Mouse (Mus musculus) retina, embryonic 14.5 days (tissue): ENCODE data around the gene Palm.

Source experiments
- DNase-seq: peaks from one replicate; pipeline ENCODE4 v3.0.0-alpha.2; 2015; ENCODE audit warnings: low spot score

Gene Palm

DNA sequence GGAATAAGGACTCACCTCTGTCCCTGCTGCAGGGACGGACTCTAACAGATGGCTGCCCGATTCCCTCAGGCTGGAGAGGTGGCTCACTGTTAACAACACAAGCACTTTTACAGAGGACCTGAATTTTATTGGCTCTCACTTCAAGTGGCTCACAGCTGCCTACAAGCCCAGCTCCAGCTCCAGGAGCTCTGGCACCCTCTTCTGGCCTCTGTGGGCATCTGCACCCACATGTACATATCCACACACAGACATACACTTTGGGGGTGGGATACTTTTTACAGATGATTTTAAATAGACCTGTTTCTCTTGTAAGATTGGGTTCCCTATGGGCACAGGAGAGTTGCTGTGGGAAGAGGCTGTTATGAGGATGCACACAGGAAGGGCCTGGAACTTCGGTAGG is 21.1 kb upstream of the Palm start:
- no peak for DNase-seq

DNA sequence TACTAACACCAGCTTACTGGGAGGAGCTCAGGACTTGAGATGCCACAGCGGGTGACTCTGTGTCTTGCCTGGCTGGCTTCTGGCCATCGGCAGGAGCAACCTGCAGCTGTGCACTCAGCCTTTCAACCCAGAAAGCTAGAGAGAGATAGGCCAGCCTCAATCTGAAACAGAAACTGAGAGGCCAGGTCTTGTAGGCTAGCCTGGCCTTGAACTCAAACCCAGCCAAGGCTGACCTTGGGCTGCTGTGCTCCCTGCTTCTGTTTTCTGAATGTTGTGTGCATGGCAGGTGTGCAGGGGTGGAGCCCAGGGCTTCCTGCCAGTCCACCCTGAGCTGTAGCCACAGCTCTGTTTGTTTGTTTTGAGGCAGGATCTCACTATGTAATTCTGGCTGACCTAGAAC is 20.2 kb upstream of the Palm start:
- no peak for DNase-seq

DNA sequence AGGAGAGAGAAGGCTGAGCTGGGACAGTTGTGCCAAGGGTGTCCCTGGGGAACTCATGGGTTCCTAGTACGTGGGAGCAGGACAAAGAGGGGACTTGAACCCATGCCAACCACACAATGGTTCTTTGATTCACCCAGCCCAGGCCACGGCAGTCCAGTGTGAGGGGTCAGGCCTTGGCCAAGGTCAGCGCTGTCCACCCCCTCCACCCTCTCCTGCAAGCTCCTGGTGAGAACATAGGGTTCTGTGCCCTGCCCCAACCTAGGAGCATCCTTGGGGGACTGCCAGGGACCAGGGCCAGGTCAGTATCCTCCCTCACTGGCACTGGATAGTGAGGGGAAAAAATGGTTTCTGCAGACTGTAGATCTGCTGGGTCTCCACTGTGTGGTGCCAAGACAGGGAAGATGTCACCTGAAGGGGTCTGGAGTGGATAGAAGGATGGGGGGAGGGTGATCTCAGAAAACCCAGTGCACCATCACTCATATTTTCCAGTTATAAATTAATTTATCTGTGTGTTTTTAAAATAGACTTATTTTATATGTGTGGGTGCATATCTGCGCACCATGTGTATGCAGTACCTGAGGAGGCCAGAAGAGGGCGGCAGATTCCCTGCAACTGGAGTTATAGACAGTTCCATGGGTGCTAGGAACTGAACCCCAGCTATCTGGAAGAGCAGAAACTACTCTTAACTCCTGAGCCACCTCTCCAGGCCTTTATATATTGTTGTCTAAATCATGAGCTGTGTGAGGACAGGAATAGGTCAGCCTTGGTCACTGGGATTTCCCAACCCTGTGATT is 18.7 kb upstream of the Palm start:
- DNase-seq: no peak

DNA sequence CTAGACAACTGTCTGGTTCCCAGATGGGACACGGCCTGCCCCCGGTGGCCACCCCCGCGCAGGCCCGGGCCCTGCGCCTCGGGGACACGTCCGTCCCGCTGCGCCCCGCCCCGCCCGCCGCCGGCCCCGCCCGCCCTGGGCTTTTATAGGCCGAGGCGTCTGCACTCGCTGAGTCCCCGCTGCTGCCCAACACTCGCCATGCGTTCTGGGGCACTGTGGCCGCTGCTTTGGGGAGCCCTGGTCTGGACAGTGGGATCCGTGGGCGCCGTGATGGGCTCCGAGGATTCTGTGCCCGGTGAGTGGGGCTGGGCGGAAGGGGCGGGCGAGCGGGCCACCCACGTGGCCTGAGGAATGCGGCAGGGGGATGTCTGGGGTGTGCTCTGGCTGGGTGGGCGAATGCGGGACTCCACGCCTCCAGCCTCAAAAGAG is 16.3 kb upstream of the Palm start, which contains the start of gene Fstl3:
Fstl3 (plus strand) TSS at position 170 of the 429 bp plus-strand sequence.
- DNase-seq: no peak

DNA sequence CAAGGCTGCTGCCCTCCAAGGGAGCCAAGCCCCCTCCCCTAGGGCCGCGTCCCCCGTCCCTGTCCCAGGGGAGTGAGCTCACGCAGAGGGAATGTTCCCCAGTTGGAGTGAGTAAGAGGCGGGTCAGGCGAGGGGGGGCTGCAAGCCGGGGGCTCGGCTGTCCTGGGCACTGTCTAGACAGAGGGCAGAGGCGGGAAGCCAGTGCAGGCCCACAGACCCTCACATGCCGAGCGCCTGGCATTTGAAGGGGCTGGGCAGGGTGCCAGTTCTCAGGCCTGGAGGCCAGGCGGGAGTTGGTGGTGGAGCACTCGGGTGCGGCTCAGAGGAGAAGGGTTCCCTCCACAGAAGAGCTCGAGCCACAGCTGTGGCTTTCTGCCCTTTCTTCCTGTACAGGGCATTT is 15.4 kb upstream of the Palm start:
- DNase-seq: no peak

DNA sequence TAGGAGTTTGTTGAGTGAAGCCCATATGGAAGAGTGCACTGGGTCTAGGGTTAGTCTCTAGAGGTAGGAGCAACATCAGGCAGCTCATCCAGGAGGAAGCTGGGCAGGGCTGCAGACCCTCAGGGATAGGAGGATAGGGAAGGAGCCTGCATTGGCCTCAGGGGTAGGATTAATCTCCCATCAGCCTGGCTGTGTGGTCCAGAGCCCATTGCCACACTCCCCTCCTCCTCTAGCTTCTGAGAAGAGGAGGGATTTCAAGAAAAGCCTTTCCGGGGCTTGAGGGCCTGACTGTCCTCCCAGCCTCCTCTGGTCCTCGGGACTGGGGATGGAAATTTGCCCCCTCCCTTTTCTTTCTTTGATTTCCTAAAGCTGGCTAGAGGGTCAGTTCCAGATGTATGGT is 14.2 kb upstream of the Palm start:
- no peak for DNase-seq

DNA sequence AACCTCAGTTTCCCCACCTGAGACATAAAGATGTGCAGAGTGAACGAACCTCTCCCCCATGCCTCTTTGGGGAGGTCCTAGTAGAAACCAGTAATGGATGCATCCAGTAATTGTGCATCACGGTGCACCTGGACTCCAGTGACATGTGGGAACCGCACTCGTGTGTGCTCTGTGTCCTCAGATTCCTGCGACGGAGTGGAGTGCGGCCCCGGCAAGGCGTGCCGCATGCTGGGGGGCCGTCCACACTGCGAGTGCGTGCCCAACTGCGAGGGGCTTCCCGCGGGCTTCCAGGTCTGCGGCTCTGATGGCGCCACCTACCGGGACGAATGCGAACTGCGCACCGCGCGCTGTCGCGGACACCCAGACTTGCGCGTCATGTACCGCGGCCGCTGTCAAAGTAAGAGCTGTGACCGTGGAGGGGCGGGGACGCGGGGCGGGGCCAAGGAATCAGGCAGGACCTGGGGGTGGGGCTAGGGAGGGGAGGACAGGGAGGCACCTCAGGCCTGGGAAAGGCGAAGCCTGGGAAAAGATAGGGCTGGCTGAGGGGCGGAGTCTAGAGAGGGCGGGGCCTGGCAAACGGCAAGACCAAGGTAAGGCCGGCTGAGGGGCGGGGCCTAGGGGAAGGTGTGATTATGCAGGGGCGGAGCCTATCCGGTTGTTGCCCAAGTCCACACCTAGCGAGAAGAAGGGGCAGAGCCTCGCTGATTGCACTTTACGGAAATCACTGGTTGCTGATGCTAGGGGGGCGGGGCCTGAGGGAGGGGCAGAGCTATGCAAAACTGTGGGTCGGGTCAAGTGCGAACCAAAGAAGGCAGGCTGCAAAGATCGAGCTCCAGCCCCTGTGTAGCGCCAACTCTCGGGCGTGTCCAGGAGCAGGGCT is 13.3 kb upstream of the Palm start:
- peak; percentile 97 for DNase-seq

DNA sequence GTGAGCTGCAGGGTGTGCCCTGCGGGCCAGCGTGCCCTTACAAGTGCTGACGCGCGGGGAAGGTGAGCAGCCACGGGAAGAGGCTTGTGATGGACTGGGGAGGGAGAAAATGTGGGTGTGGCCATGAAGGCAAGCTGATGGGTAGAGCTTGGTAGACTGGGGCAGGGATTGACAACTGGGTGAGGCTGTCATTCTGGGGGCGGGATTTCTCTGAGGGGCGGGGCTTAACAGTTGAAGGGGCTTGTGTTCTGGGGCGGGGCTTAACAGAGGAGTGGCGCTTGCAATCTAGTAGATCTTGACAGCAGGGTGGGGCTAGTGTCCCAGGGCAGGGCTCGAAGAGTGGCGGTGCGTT is 12.7 kb upstream of the Palm start:
- DNase-seq: peak; percentile 80

DNA sequence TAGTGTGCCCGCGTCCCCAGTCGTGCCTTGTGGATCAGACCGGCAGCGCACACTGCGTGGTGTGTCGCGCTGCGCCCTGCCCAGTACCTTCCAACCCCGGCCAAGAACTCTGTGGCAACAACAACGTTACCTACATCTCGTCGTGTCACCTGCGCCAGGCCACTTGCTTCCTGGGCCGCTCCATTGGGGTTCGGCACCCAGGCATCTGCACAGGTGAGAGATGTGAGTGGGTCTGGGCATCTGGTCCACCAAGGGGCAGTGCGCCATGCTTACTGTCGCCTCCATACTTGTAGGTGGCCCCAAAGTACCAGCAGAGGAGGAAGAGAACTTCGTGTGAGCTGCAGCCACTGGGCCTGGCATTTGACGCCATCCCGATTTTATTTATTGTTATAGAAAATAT is 12.2 kb upstream of the Palm start:
- DNase-seq: no peak

DNA sequence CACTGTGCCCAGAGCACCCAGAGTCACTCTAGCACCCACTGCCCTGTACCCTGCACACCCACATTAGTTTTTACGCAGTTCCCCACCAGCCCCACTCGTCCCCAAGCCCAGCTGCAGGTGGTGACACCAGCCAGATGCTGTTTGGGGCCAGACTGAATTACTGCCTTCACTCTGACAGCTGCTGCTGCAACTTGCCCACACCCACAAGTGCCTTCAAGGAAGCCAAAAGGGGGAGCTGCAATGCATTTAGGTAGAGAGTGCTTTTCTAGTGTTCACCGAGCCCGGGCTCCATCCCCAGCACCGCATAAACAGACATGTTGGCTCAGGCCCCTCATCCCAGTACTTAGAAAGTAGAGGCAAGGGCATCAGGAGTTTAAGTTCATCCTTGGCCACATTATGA is 11.4 kb upstream of the Palm start:
- DNase-seq: no peak

DNA sequence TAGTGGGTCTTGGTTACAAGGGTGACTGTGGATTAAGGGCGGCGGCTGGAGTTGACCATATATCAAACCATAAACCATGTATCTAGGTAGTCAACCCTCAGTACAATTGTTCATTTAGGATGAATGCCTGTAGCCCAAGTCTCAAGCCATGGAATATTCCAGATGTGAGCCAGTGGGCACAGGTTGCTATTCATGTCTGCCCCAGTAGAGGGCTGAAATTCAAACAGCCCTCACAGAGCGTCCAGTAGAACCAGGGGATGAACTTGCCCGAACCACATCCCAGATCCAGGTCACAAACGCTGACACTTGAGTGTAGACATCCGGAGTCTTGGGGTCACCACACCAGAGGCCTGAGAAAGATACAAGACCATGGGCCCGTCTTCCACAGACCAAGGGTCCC is 10.3 kb upstream of the Palm start:
- DNase-seq: no peak

DNA sequence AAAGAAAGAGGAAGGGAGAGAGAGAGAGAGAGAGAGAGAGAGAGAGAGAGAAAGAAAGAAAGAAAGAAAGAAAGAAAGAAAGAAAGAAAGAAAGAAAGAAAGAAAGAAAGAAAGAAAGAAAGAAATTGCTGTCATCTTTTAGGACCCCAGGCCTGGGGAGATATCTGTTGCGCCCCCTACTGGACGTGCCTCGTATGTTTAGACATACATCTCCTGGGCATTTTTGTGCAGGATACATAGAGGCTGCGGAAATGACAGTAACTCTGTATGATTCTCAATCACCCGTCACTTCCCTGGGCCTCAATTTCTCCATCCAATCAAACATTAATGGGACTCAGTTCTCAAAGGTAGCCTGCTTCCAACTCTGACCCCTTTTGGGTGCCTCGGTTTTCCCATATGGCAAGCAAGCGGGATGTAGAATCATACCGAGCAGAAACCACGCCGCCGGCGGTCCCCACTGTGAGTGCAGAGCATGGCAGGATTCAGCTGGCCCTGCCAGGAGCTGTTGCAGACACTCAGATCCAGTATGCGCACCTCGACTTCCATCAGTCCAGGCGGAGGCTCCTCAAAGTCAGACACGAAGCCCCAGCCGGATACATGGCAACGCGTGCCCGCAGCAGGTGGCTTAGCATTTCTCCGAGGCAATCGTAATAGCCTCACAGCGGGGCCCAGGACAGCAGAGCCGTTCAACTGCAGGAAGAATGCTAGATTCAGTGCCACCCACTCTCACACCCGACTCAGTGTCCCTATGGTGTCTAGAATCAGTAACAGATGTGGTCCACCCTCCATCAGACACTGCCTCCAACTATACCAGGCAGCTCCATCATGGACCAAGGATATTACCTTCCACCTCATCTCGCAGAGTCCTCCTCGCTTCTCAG is 9.2 kb upstream of the Palm start:
- DNase-seq: peak; percentile 77

DNA sequence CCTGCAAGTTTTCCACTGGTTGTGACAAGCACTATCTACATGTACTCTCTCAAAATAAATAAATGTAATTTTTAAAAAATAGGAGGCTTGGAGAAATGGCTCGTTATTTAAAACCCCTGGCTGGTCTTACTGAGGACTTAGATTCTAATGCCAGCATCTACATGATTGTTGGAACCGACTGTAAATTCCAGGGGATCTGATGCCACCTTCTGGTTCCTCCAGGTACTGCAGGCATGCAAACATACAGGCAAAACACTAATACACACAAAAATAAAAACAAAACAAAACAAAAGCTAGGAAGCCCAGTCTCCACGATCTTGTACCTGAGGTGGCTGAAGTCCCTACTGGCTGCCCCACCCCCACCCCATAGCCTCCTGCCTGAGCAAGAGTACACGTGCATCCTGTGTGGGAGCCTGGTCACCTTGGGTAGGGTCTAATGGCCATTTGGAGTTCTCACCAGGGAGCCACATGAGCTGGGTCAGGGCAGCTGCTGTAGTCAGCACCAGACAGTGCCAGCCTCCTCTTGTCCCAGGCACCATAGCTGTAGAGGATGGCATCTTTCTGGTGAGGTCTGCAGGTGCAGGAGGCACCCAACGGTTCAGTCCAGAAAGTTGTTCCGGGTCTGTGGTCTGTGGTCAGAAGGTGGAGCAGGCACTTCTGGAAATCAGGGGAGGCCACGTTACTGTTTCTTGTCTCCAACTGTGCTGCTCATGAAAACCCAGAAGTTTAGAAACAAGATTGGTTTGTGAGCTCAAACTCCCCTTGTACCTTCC is 4.8 kb upstream of the Palm start:
- peak; percentile 87 for DNase-seq

DNA sequence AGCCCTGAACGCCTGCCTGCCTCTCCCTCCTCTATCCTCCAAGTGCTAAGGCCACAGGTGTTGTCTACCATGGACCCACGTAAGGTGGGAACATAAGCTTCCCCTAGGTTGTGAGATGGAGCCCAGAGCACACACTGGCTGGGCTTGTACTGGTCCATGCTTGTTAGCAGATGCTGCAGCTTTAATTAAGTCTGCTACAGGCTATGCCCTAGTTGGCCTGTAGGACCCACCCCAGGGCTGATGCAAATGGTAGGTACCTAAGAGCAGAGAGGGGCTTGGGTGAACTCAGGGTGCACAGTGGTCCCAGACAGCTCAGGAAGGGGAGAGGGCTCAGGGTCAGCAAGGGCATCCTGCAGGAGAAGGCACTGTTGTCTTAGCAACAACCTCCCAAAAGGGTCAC is 3.8 kb upstream of the Palm start:
- no peak for DNase-seq

DNA sequence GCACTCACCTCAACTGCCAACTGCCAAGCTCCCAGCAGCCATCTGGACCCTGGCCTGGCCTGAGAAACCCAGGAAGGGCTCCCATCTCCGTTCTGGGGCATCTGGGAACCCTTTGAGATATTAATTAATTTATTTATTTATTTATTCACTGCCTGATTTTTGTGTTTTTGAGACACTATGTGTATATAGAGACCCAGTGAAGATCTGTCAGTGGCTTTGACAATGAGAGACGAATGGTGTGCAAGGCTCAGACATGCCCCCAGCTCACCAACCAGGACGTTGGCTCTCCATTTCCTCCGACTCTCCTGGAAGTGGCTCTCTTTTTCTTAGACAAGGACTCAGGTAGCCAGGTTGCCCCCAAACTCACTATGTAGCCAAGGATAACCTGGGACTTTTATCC is 2.5 kb upstream of the Palm start, which contains the start of gene Prss57:
Prss57 (minus strand) TSS at position 101 of the 400 bp plus-strand sequence.
- no peak for DNase-seq

DNA sequence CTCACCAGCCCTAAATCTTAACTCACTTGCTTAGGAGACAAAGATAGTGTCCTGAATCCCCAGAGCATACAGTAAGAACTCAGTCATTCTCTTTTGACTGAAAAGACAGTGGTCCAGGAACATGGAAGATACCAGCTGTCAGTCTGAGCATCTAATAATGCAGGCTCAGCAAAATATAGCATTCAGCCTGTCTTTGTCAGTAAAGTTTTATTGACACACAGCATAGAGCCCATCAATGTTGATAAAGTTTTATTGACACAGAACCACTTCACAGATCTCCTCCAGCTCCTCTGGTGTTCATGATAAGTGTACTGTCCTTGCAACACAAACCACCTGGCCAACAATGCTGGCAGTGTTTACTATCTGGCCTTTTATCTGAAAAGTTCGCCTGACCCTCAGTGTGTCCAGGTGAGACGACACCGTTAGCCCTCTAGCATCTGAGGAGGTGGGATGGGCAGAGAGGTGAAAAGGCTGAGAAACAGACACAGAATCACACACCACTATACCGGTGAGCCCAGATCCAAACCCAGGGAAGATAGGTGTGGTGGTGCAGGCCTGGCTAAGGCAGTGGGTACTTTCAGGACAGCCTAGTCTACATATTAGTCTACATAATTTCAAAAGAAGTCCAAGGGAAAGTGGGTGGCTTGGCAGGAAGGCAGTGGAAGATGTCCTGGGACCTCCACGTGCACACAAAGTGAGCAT is 882 bp upstream of the Palm start:
- no peak for DNase-seq

DNA sequence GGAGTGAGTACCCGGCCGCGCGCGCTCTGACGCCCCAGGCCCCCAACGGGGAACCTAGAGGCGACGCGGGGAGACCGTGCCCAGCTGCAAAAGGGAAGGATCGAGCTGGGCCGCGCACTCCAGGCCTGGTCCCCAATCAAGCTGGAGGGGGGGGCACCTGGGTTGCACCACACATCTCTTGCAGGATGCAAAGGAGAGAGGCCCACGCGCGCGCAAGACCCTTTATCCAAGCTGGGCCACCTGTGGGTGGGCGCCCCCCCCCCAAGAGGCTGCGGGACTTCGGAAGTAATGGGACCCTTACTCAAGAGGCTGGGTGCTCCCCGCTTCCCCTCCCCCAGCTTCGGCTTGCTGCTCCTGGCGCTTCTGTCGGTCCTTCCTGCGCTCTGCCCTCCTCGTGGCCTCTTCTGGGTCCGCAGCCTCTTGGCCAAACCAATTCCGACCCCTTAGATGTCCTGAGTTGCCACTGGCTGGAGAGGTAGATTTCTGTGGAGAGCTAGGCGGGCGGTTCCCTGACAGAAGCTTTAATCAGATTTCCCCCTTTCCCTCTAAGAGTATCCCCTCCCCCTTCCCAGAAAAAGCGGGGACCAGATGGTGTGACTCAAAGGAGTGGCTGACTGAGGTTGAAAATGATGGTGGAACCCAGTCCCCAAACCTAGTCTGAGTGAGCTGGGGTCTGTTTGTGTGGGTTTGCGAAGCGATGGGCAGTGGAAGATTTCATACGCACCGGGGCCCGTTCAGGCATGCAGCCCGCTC is 542 bp downstream of the Palm start:
- DNase-seq: peak; percentile 56

DNA sequence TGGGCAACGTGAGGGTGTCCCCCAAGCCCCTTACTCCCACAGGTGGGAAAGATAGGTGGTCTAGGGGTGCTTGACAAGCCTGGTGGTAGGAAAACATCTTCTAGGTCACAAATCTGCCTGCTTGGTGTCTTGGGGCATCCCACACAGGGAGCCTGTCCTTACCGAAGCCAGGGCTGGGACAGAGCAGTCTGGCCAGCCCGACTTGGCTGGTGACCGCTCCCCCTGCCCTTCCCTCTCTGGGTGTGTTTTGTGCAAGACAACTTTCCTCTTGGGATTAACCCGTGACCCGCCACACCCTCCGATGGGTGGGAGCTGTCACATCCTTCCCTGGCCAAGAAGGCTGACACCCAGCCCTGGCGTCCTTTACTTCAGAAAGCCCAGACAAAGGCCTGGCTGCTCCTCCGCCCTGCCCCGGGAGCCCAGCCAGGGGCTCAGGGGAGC is 1.1 kb downstream of the Palm start:
- peak; percentile 58 for DNase-seq

DNA sequence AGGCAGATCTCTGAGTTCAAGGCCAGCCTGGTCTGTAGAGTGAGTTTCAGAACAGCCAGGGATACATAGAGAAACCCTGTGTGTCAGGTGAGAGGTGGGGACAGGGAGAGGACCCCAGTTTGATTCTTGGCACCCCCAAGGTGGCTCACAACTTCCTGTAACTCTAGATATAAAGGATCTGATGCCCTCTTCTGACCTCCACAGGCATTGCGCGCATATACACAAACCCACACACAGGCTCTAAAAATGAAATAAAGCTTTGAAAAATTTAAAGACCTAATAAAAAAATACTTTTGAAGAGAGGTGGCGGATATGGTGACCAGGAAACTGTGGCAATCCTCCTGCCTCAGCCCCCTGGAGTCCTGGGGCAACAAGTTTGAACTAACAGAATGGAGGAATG is 2.5 kb downstream of the Palm start:
- no peak for DNase-seq

DNA sequence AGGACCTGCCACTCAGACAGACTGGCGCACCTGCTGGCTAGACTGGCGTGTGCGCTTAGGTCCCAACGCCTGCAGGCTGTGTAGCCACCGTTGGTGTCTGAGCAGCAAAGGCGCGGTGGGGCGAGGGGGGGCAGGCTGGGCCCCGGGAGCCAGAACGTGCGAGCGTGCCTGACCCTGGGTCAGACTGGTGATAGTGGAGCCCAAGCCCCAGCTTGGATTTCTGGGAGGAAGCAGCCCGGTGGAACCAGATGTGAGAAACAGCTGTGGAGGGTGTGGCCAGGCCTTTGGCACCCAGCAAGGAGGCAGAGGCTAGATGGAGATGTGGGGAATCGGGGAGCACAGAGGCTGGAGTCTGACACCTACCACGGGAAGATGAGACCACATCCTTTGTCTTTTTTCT is 4.0 kb downstream of the Palm start:
- DNase-seq: no peak
